Comparison of ENCODE assay signal across 24 mouse cellular contexts in genomic region chr13:16146686-16147085, GRCm38 (mm10).
DNase-seq lines count a peak whose midpoint lies in the region; ATAC-seq and TF ChIP-seq lines count a peak whose summit lies in the region.
"Had no signal": no experiment of that assay in that cellular context is flagged by ENCODE, and none has a peak within 500 bp of the region (broad histone marks: within the 10 kb centered on the region; RNA-seq: fewer than 3 reads in every experiment).

No protein-coding gene starts in this region.

- no peaks in the 10 kb centered on the region for H3K27me3 ChIP-seq in heart, postnatal 0 days (ENCODE audit: control insufficient read depth, insufficient read depth, low read length)
- no peaks in the 10 kb centered on the region for H3K27me3 ChIP-seq in kidney, embryonic 14.5 days (ENCODE audit: control insufficient read depth, insufficient read depth, low read length)
- H3K27me3 ChIP-seq: embryonic facial prominence, embryonic 13.5 days; hindbrain, embryonic 15.5 days; limb, embryonic 12.5 days; liver, embryonic 13.5 days; lung, embryonic 15.5 days; midbrain, embryonic 12.5 days had no signal

- TF ChIP-seq CTCF in heart, postnatal 0 days (IDR thresholded peaks at IDR 0.05; ENCODE audit: low read depth), result no peak

- no peaks in the 10 kb centered on the region for H3K4me1 ChIP-seq in heart, postnatal 0 days (ENCODE audit: control insufficient read depth, insufficient read depth)
- no peaks in the 10 kb centered on the region for H3K4me1 ChIP-seq in kidney, embryonic 14.5 days (ENCODE audit: control insufficient read depth, insufficient read depth, low read length)
- H3K4me1 ChIP-seq: embryonic facial prominence, embryonic 13.5 days; hindbrain, embryonic 15.5 days; limb, embryonic 12.5 days; liver, embryonic 13.5 days; lung, embryonic 15.5 days; midbrain, embryonic 12.5 days had no signal

- H3K4me2 ChIP-seq in heart, postnatal 0 days (ENCODE audit: low read depth, low read length), result no peak overlapping the region
- H3K4me2 ChIP-seq in kidney, embryonic 14.5 days (replicated peaks; ENCODE audit: low read depth, low read length), result no peak overlapping the region
- H3K4me2 ChIP-seq: embryonic facial prominence, embryonic 13.5 days; hindbrain, embryonic 15.5 days; limb, embryonic 12.5 days; liver, embryonic 13.5 days; lung, embryonic 15.5 days; midbrain, embryonic 12.5 days had no signal

- H3K9me3 ChIP-seq in heart, postnatal 0 days (replicated peaks; ENCODE audit: control insufficient read depth, low read length), result no peaks in the 10 kb centered on the region
- H3K9me3 ChIP-seq in kidney, embryonic 14.5 days (ENCODE audit: control insufficient read depth, low read length), result no peaks in the 10 kb centered on the region
- H3K9me3 ChIP-seq: embryonic facial prominence, embryonic 13.5 days; hindbrain, embryonic 15.5 days; limb, embryonic 12.5 days; liver, embryonic 13.5 days; lung, embryonic 15.5 days; midbrain, embryonic 12.5 days had no signal

- 0 out of 2 replicates have a peak, but pooled peaks have one; percentile 39 for ATAC-seq in heart, postnatal 0 days (ENCODE audit: insufficient read depth, low read depth)
- ATAC-seq in kidney, embryonic 14.5 days (ENCODE audit: low FRiP score, low TSS enrichment), result no peak
- ATAC-seq: CD4-positive, CD25-positive, alpha-beta regulatory T cell, adult 4 months; forebrain, embryonic 16.5 days; intestine, embryonic 16.5 days had no signal

- DNase-seq in adrenal gland, postnatal 10 days, result peak; percentile 5
- DNase-seq in adrenal gland, postnatal 4 days (ENCODE audit: low spot score in 2 of 2), result no peak
- DNase-seq in heart, postnatal 0 days (ENCODE audit: low spot score), result peak; percentile 19
- no peak for DNase-seq in heart, adult 8-10 months (ENCODE audit: low spot score)
- peak; percentile 1 for DNase-seq in kidney, postnatal 14 days
- DNase-seq in 3T3-L1 (ENCODE audit: low read depth, low spot score), result peak; percentile 58
- no peak for DNase-seq in ovary, postnatal 14 days (ENCODE audit: low spot score)
- DNase-seq: adrenal gland, postnatal 36 days; cerebellum, adult 2 months; kidney, postnatal 25 days; liver, embryonic 13.5 days; spleen, adult 18-20 months; thymus, adult 18-20 months had no signal

- no peak overlapping the region for H3K4me3 ChIP-seq in heart, postnatal 0 days (ENCODE audit: low read depth, low read length)
- H3K4me3 ChIP-seq in kidney, embryonic 14.5 days (ENCODE audit: low read length), result no peak overlapping the region
- H3K4me3 ChIP-seq: embryonic facial prominence, embryonic 13.5 days; hindbrain, embryonic 15.5 days; limb, embryonic 12.5 days; liver, embryonic 13.5 days; lung, embryonic 15.5 days; midbrain, embryonic 12.5 days; myocyte had no signal

- TF ChIP-seq EP300 in heart, postnatal 0 days (IDR thresholded peaks at IDR 0.05; ENCODE audit: low read depth), result no peak

- no peak overlapping the region for H3K27ac ChIP-seq in heart, postnatal 0 days (ENCODE audit: low read depth)
- H3K27ac ChIP-seq in kidney, embryonic 14.5 days (ENCODE audit: low read depth, low read length), result no peak overlapping the region
- H3K27ac ChIP-seq: embryonic facial prominence, embryonic 13.5 days; hindbrain, embryonic 15.5 days; limb, embryonic 12.5 days; liver, embryonic 13.5 days; lung, embryonic 15.5 days; macrophage; midbrain, embryonic 12.5 days had no signal

- H3K9ac ChIP-seq in heart, postnatal 0 days (replicated peaks; ENCODE audit: low read depth, low read length), result no peak overlapping the region
- no peak overlapping the region for H3K9ac ChIP-seq in kidney, embryonic 14.5 days (ENCODE audit: low read depth, low read length)
- H3K9ac ChIP-seq: embryonic facial prominence, embryonic 13.5 days; hindbrain, embryonic 15.5 days; limb, embryonic 12.5 days; liver, embryonic 13.5 days; lung, embryonic 15.5 days; midbrain, embryonic 12.5 days had no signal

- H3K36me3 ChIP-seq in heart, postnatal 0 days (replicated peaks; ENCODE audit: control insufficient read depth, insufficient read depth, low read length), result no peaks in the 10 kb centered on the region
- no peaks in the 10 kb centered on the region for H3K36me3 ChIP-seq in kidney, embryonic 14.5 days (ENCODE audit: control insufficient read depth, insufficient read depth, low read length)
- H3K36me3 ChIP-seq: embryonic facial prominence, embryonic 13.5 days; hindbrain, embryonic 15.5 days; limb, embryonic 12.5 days; liver, embryonic 13.5 days; lung, embryonic 15.5 days; midbrain, embryonic 12.5 days had no signal

Comparison
In these comparisons a context has a peak if more than half of its experiments do, and no peak if none do; other contexts are left out.
1. DNase-seq: peak in adrenal gland, postnatal 10 days (single experiment), heart, postnatal 0 days (single experiment), kidney, postnatal 14 days (single experiment) and 3T3-L1 (single experiment); none in adrenal gland, postnatal 4 days (0 of 2), heart, adult 8-10 months (single experiment) and ovary, postnatal 14 days (single experiment).